Mouse (Mus musculus) adrenal gland, postnatal 25 days (tissue): ENCODE measurements around the gene Sufu. TPM values are rescaled to one million over a fixed set of nuclear protein-coding genes. Genes with fewer than 3 reads are reported as not detected.

Experiments used
- DNase-seq: peaks from one replicate; pipeline ENCODE4 v3.0.0; 2021; ENCODE audit warnings: mixed read lengths
- total RNA-seq: library from RNA; stranded (reverse); gene quantifications from 2 replicates; pipeline ENCODE4 v1.2.3, GENCODE M21; 2021

Sufu gene
- total RNA-seq, 1 experiment from 2014 or later, result 27.1 TPM

DNA sequence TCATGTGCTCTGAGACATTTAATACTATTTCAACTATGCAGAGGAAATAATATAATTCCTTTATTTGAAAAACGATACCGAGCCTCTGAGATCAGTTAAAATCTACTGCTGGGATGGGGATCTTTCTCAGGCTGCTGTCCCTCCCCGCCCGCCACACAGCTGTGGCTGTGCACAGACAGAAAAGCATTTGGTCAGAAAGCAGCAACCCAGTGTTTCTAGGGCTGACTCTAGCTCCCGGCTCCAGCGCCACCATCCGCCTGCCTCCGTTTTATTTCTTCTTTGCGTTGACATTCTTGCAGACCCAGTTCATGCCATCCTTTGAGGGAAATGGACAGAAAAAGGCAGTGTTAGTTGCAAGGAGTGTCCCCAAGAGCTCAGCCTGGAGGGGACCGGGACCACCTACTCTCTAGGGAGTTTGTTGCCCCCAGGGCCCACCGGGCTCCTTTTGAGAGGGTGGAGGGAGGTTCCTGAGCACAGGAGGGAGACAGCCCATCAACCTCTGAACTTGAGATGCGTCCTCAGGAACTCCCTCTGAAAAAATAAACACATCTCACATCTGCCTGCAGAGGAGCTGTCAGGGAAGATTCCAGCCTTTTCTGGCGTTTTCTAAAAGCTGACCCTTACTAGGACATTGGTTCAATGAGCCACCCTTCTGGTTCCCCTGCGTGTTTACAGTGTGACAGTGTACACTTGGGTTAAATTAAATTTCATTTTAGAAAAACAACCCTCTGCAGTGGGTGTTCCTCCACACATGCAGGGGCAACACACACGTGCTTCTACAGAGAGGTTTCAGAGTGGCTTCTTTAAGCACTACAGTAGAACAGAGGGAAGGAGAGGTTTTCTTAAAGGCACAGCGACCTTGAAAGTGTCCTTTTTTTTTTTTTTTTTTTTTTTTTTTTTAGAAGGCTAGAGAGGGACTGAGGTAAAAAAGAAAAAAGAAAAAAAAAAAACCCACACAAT is 134.7 kb downstream of the Sufu start:
- no peak for DNase-seq

DNA sequence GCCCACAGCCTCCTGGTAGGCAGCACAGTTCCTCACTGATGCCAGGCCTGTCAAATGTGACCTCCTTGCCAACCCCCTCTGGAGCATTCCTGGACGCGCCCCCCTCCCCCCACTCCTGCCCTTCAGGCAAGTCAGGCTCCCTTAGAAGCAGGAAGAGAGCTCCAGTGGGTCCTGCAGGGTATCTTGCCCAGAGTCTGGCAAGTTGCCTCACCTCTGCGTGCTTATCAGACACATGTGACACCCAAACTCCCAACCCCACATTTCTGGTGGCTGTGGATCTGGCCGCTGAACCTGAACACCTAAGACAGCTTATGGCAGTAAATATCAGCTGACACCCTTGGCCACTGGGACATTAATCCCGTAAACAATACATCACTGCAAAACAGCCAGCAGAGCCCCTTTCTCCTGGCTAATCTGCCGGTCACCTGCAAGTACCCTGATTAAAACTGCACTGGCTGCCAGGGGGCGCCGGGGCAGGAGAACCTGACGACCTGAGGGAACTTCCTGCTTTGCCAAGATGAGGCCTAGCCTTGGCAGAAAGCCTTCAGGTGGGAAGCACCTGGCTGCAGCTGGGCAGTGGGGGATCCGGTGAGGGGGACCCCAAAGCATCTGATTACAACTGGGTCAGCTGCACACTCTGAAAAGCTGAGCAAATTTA is 135.5 kb downstream of the Sufu start:
- DNase-seq, result no peak

DNA sequence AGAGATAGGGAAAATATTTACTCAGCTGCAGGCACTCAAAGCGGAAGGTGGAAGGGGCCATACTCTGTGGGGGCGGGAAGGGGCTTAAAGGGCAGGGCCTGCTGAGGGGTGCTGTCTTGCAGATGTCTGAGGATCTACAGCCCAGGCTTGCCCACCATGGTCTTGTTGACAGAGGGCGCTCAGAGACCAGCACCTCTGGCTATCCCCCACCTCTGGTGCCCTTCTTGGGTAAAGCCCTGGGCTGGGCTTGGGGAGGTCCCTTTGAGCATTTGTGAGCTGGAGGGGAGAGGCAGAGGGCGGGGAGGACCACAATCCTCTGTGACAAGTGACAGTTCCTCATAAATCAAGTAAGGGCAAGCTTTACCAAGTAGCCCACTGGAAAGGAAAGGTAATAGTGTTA is 136.4 kb downstream of the Sufu start:
- DNase-seq, result no peak

- no peak for DNase-seq
These were observed 136.8 kb downstream of the Sufu start for GRCm38 (mm10) chr19:46533525-46533924.

- DNase-seq, result no peak
These were observed 137.9 kb downstream of the Sufu start for GRCm38 (mm10) chr19:46534542-46535098.

DNA sequence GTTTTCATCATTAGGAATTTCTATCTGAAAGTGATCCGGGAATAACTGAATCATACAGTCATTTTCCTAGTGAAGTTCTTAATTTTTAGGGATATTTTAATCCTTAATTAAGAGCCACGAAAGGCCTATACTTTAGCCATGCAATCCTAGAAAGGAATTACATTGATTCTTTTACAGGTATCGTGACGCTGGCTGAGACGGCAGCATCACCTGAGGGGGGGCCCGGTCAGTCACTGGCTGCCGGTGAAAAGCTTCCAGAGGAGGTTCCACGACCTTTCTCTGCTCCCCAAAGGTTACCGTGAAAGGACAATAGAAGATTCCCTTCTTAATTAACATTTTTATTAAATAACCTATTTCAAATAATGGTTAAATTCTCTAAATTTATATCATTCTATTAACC is 140.7 kb downstream of the Sufu start:
- no peak for DNase-seq

GRCm38 (mm10) chr19:46538213-46538612 is 141.5 kb downstream of the Sufu start:
- DNase-seq, result no peak

Other genes starting within 250 kb of the Sufu start
- not detected in 2 replicates for gene Pitx3, start 248.6 kb upstream of the Sufu start, total RNA-seq
- gene Gbf1, start 244.4 kb upstream of the Sufu start, total RNA-seq, result 76.8 and 97.2 TPM in 2 replicates
- gene Nfkb2, start 92.6 kb upstream of the Sufu start, total RNA-seq, result 42.4 and 44.3 TPM in 2 replicates
- gene Psd, start 69.7 kb upstream of the Sufu start, total RNA-seq, result 8.6 and 12.7 TPM in 2 replicates
- gene Fbxl15, start 68.7 kb upstream of the Sufu start, total RNA-seq, result 9.8 and 13.4 TPM in 2 replicates
- gene Cuedc2, start 58.2 kb upstream of the Sufu start, total RNA-seq, result 64.1 and 81.8 TPM in 2 replicates
- 6.3 and 8.8 TPM in 2 replicates for gene Mfsd13a, start 55.8 kb upstream of the Sufu start, total RNA-seq
- gene 2310034G01Rik, start 46.6 kb upstream of the Sufu start, total RNA-seq, result 1.2 TPM in 1 of 2 replicates, not detected in the other
- 107 and 113 TPM in 2 replicates for gene Actr1a, start 1.1 kb upstream of the Sufu start, total RNA-seq
- 50.9 and 52.6 TPM in 2 replicates for gene Trim8, start 104.8 kb downstream of the Sufu start, total RNA-seq
- 50.3 and 61.0 TPM in 2 replicates for gene Arl3, start 176.3 kb downstream of the Sufu start, total RNA-seq
- 8.0 and 12.7 TPM in 2 replicates for gene Sfxn2, start 176.5 kb downstream of the Sufu start, total RNA-seq
- 154 and 189 TPM in 2 replicates for gene Wbp1l, start 202.2 kb downstream of the Sufu start, total RNA-seq